Mouse (Mus musculus) embryonic fibroblast, embryonic 13.5 days (primary cell): Measurements from ENCODE around the gene Dsn1.

Experiments used
- CTCF ChIP-seq: IDR thresholded peaks from 2 replicates; pipeline ENCODE4 v1.5.1; 2011; ENCODE audit warnings: mild to moderate bottlenecking, control low read depth, low read length, moderate library complexity, borderline replicate concordance; ENCODE audit not compliant: insufficient read depth
- POLR2A ChIP-seq: IDR thresholded peaks from 2 replicates; pipeline ENCODE4 v1.6.1; 2011; ENCODE audit warnings: low read depth, mild to moderate bottlenecking, control low read depth, low read length, moderate library complexity

DNA sequence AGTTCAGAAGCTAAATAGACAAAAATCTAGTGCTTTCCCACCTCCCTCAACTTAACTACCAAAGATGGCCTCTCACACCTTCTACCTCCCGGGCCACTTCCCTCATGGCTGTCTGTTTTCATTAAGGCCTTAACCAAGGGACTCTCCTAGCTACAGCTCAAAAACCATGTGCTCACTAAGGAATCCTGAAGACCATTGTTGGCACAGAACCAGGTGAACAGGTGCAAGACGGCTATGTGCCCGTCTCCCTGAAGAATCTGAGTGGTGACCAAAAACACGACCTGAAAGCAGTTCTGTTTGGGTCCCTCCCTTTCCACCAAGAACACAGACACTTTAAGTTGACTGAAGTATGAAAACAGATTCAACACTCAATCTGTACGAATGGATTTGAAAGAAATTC lies 8.7 kb downstream of the Dsn1 start:
- TF ChIP-seq CTCF (no peak), POLR2A (no peak)
